Mouse (Mus musculus): ENCODE results near the gene Yipf1. TPM values are rescaled to one million over a fixed set of nuclear protein-coding genes. Genes with fewer than 3 reads are reported as not detected.
"Not testable (repeated sequence)": the region's sequence is repeated elsewhere in the genome, so short reads cannot be mapped to it uniquely, and the experiment has no call there.

The Yipf1 gene
- polyA plus RNA-seq, 1 experiment = 55.6 TPM

DNA sequence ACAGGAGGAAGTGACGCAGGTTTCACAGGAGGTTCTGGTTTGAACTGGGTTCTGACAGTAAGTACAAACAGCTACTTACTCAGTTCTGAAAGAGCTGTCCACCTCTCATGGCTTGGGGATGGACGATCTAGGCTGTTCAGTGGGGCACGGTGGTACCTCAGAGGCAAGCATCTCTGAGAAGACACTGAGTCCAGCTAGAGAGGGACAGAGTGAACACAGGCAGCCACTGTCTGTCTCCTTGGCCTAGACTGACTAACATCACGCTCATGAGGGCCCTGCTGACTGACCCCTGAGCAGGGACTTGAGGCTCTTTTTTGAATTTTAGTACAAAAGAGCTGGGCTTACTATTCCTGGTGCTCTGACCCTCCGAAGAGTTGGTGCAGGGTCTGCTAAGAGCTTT is 40.0 kb downstream of the Yipf1 start:
- no peak overlapping the region for H3K4me3 ChIP-seq (replicated peaks; ENCODE audit: control insufficient read depth, low read depth, low read length)
- H3K4me1 ChIP-seq (ENCODE audit: control insufficient read depth, insufficient read depth, low read length) = no peaks in the 10 kb centered on the region
- H3K27ac ChIP-seq (ENCODE audit: control insufficient read depth, insufficient read depth, low read depth, low read length, poor library complexity) = no peak overlapping the region
- TF ChIP-seq CTCF (IDR thresholded peaks at IDR 0.05; ENCODE audit: control insufficient read depth, insufficient read depth, low read length) (no peak), POLR2A (IDR thresholded peaks at IDR 0.05; ENCODE audit: borderline replicate concordance, control insufficient read depth, low read depth, low read length) (no peak)
- WGBS = 86% methylated on average over 5 of the region's 5 CpGs

GRCm38 (mm10) chr4:107354543-107354942 is 40.4 kb downstream of the Yipf1 start:
- Histone ChIP-seq H3K4me3 (replicated peaks; ENCODE audit: control insufficient read depth, low read depth, low read length) (no peak overlapping the region), H3K27ac (ENCODE audit: control insufficient read depth, insufficient read depth, low read depth, low read length, poor library complexity) (no peak overlapping the region), H3K4me1 (ENCODE audit: control insufficient read depth, insufficient read depth, low read length) (no peaks in the 10 kb centered on the region)
- TF ChIP-seq POLR2A (IDR thresholded peaks at IDR 0.05; ENCODE audit: borderline replicate concordance, control insufficient read depth, low read depth, low read length) (no peak), CTCF (IDR thresholded peaks at IDR 0.05; ENCODE audit: control insufficient read depth, insufficient read depth, low read length) (no peak)
- WGBS = 65% methylated on average over 4 of the region's 4 CpGs

GRCm38 (mm10) chr4:107357172-107357571 is 43.0 kb downstream of the Yipf1 start:
- H3K4me3 ChIP-seq (replicated peaks; ENCODE audit: control insufficient read depth, low read depth, low read length); H3K27ac ChIP-seq (ENCODE audit: control insufficient read depth, insufficient read depth, low read depth, low read length, poor library complexity); H3K4me1 ChIP-seq (ENCODE audit: control insufficient read depth, insufficient read depth, low read length): not testable (repeated sequence)
- WGBS = 83% methylated on average over 8 of the region's 8 CpGs

DNA sequence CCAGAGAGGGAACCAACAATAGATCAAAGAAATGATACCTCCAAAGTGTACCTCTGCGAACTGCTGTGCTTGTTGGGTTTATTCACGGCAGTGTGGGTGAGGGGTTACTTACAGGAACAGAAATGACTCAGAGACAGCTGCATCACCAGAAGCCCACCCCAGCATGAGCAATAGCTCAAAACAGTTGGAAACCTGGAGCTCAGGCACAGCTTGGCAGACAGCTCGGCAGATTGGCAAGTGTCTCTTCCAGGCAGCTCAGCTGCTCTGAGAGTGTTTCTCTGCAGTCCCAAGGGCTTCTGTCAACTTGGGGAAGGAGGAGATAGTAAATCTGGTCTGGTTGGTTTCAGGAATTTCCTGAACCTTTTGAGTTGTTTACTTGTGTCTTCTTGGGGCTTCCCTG is 44.3 kb downstream of the Yipf1 start:
- no peak for TF ChIP-seq POLR2A (IDR thresholded peaks at IDR 0.05; ENCODE audit: borderline replicate concordance, control insufficient read depth, low read depth, low read length)
- TF ChIP-seq CTCF (IDR thresholded peaks at IDR 0.05; ENCODE audit: control insufficient read depth, insufficient read depth, low read length) = no peak
- Histone ChIP-seq H3K4me3 (replicated peaks; ENCODE audit: control insufficient read depth, low read depth, low read length) (no peak overlapping the region), H3K27ac (ENCODE audit: control insufficient read depth, insufficient read depth, low read depth, low read length, poor library complexity) (no peak overlapping the region), H3K4me1 (ENCODE audit: control insufficient read depth, insufficient read depth, low read length) (no peaks in the 10 kb centered on the region)
- WGBS = 89% methylated on average over 3 of the region's 3 CpGs

DNA sequence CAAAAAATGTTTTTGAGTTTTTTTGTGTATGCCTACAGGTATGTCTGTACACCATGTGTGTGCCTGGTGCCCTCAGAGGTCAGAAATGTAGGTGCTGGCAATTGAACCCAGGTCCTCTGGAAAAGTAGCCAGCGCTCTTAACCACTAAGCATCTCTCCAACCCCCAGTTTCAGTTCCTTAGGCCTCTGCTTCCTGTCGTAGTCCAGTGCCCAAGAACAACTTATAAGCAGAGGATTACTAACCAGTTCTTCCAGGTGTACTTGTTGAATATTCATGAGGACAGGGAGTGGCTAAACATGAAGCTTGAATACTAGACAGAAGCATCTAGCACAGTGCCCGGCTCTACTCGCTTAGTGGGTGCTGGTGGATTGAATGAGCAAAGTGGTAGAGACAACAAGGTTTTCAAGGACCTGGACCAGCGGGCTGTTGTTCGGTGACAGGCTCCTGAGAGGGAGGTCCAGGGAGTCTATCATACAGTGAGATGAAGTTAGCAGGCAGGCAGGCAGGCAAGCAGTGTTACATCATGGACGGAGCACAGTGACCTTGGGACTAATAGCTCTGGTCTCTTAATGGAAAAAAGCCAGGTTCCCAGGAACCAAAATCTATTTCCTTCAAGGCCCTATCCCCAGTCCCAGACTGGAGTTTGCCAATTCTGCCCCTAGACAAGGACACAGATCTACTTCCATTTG is 46.4 kb downstream of the Yipf1 start:
- Histone ChIP-seq H3K27ac (ENCODE audit: control insufficient read depth, insufficient read depth, low read depth, low read length, poor library complexity) (no peak overlapping the region), H3K4me3 (replicated peaks; ENCODE audit: control insufficient read depth, low read depth, low read length) (no peak overlapping the region), H3K4me1 (ENCODE audit: control insufficient read depth, insufficient read depth, low read length) (peaks cover 2% of the 10 kb centered on the region)
- WGBS = 74% methylated on average over 7 of the region's 7 CpGs
- TF ChIP-seq CTCF (IDR thresholded peaks at IDR 0.05; ENCODE audit: control insufficient read depth, insufficient read depth, low read length) (no peak), POLR2A (IDR thresholded peaks at IDR 0.05; ENCODE audit: borderline replicate concordance, control insufficient read depth, low read depth, low read length) (no peak)

DNA sequence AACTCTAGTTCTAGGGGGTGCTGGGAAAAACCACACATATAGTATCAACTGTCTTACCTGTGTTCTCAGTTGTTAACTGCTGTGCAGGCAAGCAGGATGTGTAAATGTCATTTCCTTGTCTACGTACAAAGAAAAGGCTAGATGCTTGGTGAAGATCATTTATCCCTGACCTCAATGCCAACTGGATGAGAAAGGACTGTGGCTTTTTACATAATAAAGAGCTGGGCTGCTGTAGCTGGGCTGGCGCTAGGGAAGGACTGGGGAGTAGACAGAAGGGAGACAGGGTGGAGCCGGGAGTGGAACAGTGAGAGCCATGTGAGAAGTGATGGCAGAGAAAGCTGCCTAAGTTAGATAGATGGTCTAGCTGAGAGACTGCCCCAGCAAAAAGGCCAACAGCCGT is 48.6 kb downstream of the Yipf1 start:
- peaks cover 2% of the 10 kb centered on the region for H3K4me1 ChIP-seq (ENCODE audit: control insufficient read depth, insufficient read depth, low read length)
- no peak overlapping the region for H3K4me3 ChIP-seq (replicated peaks; ENCODE audit: control insufficient read depth, low read depth, low read length)
- TF ChIP-seq POLR2A (IDR thresholded peaks at IDR 0.05; ENCODE audit: borderline replicate concordance, control insufficient read depth, low read depth, low read length) (no peak), CTCF (IDR thresholded peaks at IDR 0.05; ENCODE audit: control insufficient read depth, insufficient read depth, low read length) (no peak)
- H3K27ac ChIP-seq (ENCODE audit: control insufficient read depth, insufficient read depth, low read depth, low read length, poor library complexity) = no peak overlapping the region
- WGBS = 72% methylated on average over 4 of the region's 4 CpGs

DNA sequence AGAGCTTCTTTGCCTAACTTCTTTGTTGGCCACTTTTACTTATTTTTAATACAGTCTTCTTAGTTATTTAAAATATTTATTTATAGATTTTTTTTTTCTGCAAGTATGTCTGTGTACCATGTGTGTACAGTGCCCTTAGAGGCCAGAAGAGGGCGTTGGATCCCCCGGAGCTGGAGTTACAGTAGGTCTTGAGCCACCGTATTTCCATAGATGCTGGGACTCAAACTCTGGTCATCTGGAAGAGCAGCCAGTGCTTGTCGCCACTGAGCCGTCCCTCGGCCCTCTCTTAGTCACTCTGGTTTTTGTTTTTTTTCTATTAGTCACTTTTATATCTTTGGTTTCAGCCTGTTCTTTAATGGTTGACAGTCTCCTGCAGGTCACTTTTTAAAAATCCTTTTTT is 49.4 kb downstream of the Yipf1 start:
- WGBS = 56% methylated on average over 6 of the region's 6 CpGs

GRCm38 (mm10) chr4:107364190-107364639 is 50.1 kb downstream of the Yipf1 start:
- Histone ChIP-seq H3K4me1 (ENCODE audit: control insufficient read depth, insufficient read depth, low read length) (peaks cover 2% of the 10 kb centered on the region), H3K4me3 (replicated peaks; ENCODE audit: control insufficient read depth, low read depth, low read length) (no peak overlapping the region), H3K27ac (ENCODE audit: control insufficient read depth, insufficient read depth, low read depth, low read length, poor library complexity) (peak overlapping the region; percentile 85)
- WGBS = 4% methylated on average over 5 of the region's 5 CpGs
- no peak for TF ChIP-seq CTCF (IDR thresholded peaks at IDR 0.05; ENCODE audit: control insufficient read depth, insufficient read depth, low read length)
- no peak for TF ChIP-seq POLR2A (IDR thresholded peaks at IDR 0.05; ENCODE audit: borderline replicate concordance, control insufficient read depth, low read depth, low read length)

More for the DNA sequence above, 49.4 kb downstream of the Yipf1 start:
- Histone ChIP-seq H3K27ac (ENCODE audit: control insufficient read depth, insufficient read depth, low read depth, low read length, poor library complexity) (no peak overlapping the region), H3K4me3 (replicated peaks; ENCODE audit: control insufficient read depth, low read depth, low read length) (no peak overlapping the region), H3K4me1 (ENCODE audit: control insufficient read depth, insufficient read depth, low read length) (peaks cover 2% of the 10 kb centered on the region)
- TF ChIP-seq POLR2A (IDR thresholded peaks at IDR 0.05; ENCODE audit: borderline replicate concordance, control insufficient read depth, low read depth, low read length) (no peak), CTCF (IDR thresholded peaks at IDR 0.05; ENCODE audit: control insufficient read depth, insufficient read depth, low read length) (no peak)

- H3K4me3 ChIP-seq (replicated peaks; ENCODE audit: control insufficient read depth, low read depth, low read length); H3K4me1 ChIP-seq (ENCODE audit: control insufficient read depth, insufficient read depth, low read length); H3K27ac ChIP-seq (ENCODE audit: control insufficient read depth, insufficient read depth, low read depth, low read length, poor library complexity): not testable (repeated sequence)
These were observed 52.2 kb downstream of the Yipf1 start for GRCm38 (mm10) chr4:107366408-107366807.
